Mouse (Mus musculus) neural tube, embryonic 14.5 days (tissue): ENCODE results near the gene Aif1. TPM values are rescaled to one million over a fixed set of nuclear protein-coding genes. Genes with fewer than 3 reads are reported as not detected.

Experiments used
- ATAC-seq: fragments of 200-750 bp; cut with Nextera tagmentation; 2 replicates; pipeline ENCODE4 v1.8.0; 2017; ENCODE audit warnings: low read depth, mild to moderate bottlenecking, moderate TSS enrichment, moderate library complexity
- H3K27ac ChIP-seq: fragments of 300-500 bp; sonication (generic); 2 replicates; pipeline ENCODE4 v1.5.1; 2014; ENCODE audit warnings: low read depth, mild to moderate bottlenecking, control low read depth, low read length, moderate library complexity, mixed read lengths
- H3K27me3 ChIP-seq: fragments of 300-500 bp; sonication (generic); 2 replicates; pipeline ENCODE4 v1.6.1; 2014; ENCODE audit warnings: low read length; ENCODE audit not compliant: control insufficient read depth, insufficient read depth
- H3K36me3 ChIP-seq: fragments of 300-500 bp; sonication (generic); 2 replicates; pipeline ENCODE4 v1.6.1; 2014; ENCODE audit warnings: low read length, mixed read lengths; ENCODE audit not compliant: control insufficient read depth, insufficient read depth
- H3K4me1 ChIP-seq: fragments of 300-500 bp; sonication (generic); 2 replicates; pipeline ENCODE4 v1.6.1; 2014; ENCODE audit warnings: low read length; ENCODE audit not compliant: control insufficient read depth, insufficient read depth
- H3K4me2 ChIP-seq: fragments of 300-500 bp; sonication (generic); 2 replicates; pipeline ENCODE4 v1.6.1; 2014; ENCODE audit warnings: mild to moderate bottlenecking, low read depth, low read length, control low read depth
- H3K4me3 ChIP-seq: fragments of 300-500 bp; sonication (generic); 2 replicates; pipeline ENCODE4 v1.5.1; 2014; ENCODE audit warnings: low read depth, low read length, control low read depth, mixed read lengths
- H3K9ac ChIP-seq: fragments of 300-500 bp; sonication (generic); replicated peaks from 2 replicates; pipeline ENCODE4 v1.6.1; 2014; ENCODE audit warnings: low read depth, mild to moderate bottlenecking, control low read depth, low read length, mixed read lengths
- H3K9me3 ChIP-seq: fragments of 300-500 bp; sonication (generic); 2 replicates; pipeline ENCODE4 v1.6.1; 2016; ENCODE audit warnings: low read length; ENCODE audit not compliant: control insufficient read depth
- WGBS: fragments of 180-500 bp; shearing (Covaris S2); extraction: QIAGEN DNeasy Blood & Tissue Kit; methylation state at CpG from one replicate; pipeline ENCODE4 v1.1.7; 2014; 5-methylcytosine and 5-hydroxymethylcytosine counted together
- polyA plus RNA-seq: library from polyadenylated mRNA; unstranded; fragments of >200 nt; fragmentation: Nextera tagmentation; extraction: Ambion mirVana; gene quantifications from 2 replicates; pipeline ENCODE4 v1.2.1, GENCODE M21; 2014

Gene Aif1
- polyA plus RNA-seq, 1 experiment from 2014 or later, result 6.7 TPM

DNA sequence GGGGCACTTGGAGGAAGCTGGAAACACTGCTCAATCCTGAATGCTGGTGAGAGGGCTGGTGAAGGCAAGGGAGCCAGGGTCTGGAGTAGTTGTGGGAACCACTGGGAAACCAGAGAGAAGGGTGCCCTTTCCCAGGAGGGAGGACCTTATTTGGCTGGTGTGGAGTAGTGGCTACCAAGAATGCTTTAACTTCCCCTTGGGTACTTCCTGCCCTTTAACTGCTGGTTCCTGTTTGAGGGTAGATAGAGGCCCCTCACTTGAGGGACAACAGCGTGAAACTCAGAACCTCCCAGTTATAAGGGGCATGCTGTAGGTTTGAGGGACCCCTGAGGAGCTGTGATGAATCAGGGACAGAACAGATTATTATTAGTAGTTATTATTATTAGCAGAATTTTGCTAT lies 13.3 kb upstream of the Aif1 start:
- no peak for ATAC-seq
- H3K27ac ChIP-seq, result no peak overlapping the region
- WGBS, result 63% methylated on average over 1 of the region's 1 CpGs
- H3K27me3 ChIP-seq, result no peaks in the 10 kb centered on the region
- H3K4me2 ChIP-seq, result no peak overlapping the region
- no peaks in the 10 kb centered on the region for H3K36me3 ChIP-seq
- no peak overlapping the region for H3K4me3 ChIP-seq
- H3K9me3 ChIP-seq, result no peaks in the 10 kb centered on the region
- no peak overlapping the region for H3K9ac ChIP-seq
- H3K4me1 ChIP-seq, result no peaks in the 10 kb centered on the region

DNA sequence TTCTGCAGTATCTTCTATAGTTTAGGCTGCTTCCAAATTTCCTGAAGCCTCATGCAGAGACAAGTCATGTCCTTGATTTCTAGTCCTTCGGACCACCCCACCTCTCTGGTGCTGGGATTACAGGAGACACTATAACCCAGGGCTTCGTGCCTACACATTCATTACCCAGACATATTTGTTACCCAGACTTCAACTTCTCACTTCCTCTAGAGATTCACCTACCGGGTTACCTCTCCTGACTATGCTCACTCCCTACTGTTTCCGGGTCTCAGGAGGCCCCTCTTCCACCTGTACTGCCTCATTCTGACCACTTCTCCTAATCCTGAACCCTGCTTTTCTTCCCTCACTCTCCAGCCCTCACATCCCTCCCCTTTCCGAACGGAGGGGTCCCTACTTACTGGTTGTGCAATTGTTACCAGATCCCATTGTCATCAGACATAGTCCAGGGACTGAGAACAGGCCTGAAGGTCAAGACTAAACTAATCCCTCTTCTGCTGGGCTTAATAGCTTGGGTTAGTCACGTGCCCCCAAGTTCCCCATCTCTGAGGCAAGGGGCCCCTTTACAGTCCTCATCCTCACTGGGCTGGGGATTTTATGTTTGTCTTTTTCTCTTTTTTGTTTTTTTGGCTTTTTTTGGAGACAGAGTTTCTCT lies 12.2 kb upstream of the Aif1 start, which contains the start of gene Lst1:
TSS of gene Lst1 (minus strand) at position 481 of the 652 bp plus-strand sequence.
- no peaks in the 10 kb centered on the region for H3K4me1 ChIP-seq
- H3K36me3 ChIP-seq, result no peaks in the 10 kb centered on the region
- no peaks in the 10 kb centered on the region for H3K27me3 ChIP-seq
- H3K4me2 ChIP-seq, result no peak within 1 kb of the TSS
- WGBS, result 76% methylated on average over 7 of the region's 7 CpGs
- no peak within 1 kb of the TSS for H3K27ac ChIP-seq
- H3K9me3 ChIP-seq, result no peaks in the 10 kb centered on the region
- no peak for ATAC-seq
- no peak within 1 kb of the TSS for H3K9ac ChIP-seq
- no peak within 1 kb of the TSS for H3K4me3 ChIP-seq

DNA sequence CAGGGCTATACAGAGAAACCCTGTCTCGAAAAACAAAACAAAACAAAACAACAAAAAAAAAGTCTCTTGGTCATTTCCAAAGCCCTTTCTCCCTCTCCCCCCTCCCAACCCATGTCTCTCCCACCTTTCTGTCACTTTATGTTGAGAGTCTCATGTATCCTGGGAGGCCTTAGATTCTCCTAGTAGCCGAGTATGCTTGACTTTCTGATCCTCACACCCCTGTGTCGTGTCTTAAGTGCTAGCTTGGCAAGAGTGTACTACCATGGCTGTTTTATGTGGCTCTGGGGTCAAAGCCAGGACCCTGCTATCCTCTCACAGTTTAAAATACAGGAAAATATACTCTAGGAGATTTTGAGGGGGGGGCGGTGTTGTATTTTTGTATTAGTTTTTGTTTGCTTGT lies 11.5 kb upstream of the Aif1 start:
- H3K4me2 ChIP-seq, result no peak overlapping the region
- H3K9ac ChIP-seq, result no peak overlapping the region
- no peak overlapping the region for H3K4me3 ChIP-seq
- WGBS, result 82% methylated on average over 4 of the region's 4 CpGs
- H3K9me3 ChIP-seq, result no peaks in the 10 kb centered on the region
- no peaks in the 10 kb centered on the region for H3K36me3 ChIP-seq
- ATAC-seq, result no peak
- no peak overlapping the region for H3K27ac ChIP-seq
- no peaks in the 10 kb centered on the region for H3K4me1 ChIP-seq
- no peaks in the 10 kb centered on the region for H3K27me3 ChIP-seq

DNA sequence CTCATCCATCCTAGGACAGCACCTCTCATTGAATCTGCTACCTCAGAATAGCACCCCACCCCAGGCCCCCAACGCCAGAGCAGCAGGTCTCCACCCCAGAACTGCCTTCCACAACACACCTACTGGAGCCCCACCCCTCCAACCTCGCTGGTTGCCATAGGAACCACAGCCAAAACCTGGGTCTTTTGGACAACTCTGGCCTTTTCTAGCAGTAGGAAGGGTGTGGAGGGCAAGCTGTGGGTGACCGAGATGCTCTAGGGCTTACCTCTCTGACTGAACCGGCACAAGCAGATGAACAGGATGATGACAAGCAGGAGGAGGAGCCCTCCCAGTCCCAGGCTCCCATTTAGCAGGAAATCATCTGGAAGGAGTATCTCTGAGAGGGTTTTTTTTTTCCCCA lies 10.8 kb upstream of the Aif1 start:
- no peaks in the 10 kb centered on the region for H3K4me1 ChIP-seq
- H3K4me3 ChIP-seq, result peak overlapping the region; percentile 19; the same call in 1 of the 2 replicates
- H3K27ac ChIP-seq, result no peak overlapping the region
- H3K9me3 ChIP-seq, result no peaks in the 10 kb centered on the region
- no peaks in the 10 kb centered on the region for H3K27me3 ChIP-seq
- WGBS, result 2% methylated on average over 4 of the region's 4 CpGs
- H3K9ac ChIP-seq, result 0 out of 2 replicates have a peak overlapping the region, but pooled peaks have one; percentile 13
- peak overlapping the region; percentile 49; the same call in 1 of the 2 replicates for H3K4me2 ChIP-seq
- no peaks in the 10 kb centered on the region for H3K36me3 ChIP-seq
- no peak for ATAC-seq

DNA sequence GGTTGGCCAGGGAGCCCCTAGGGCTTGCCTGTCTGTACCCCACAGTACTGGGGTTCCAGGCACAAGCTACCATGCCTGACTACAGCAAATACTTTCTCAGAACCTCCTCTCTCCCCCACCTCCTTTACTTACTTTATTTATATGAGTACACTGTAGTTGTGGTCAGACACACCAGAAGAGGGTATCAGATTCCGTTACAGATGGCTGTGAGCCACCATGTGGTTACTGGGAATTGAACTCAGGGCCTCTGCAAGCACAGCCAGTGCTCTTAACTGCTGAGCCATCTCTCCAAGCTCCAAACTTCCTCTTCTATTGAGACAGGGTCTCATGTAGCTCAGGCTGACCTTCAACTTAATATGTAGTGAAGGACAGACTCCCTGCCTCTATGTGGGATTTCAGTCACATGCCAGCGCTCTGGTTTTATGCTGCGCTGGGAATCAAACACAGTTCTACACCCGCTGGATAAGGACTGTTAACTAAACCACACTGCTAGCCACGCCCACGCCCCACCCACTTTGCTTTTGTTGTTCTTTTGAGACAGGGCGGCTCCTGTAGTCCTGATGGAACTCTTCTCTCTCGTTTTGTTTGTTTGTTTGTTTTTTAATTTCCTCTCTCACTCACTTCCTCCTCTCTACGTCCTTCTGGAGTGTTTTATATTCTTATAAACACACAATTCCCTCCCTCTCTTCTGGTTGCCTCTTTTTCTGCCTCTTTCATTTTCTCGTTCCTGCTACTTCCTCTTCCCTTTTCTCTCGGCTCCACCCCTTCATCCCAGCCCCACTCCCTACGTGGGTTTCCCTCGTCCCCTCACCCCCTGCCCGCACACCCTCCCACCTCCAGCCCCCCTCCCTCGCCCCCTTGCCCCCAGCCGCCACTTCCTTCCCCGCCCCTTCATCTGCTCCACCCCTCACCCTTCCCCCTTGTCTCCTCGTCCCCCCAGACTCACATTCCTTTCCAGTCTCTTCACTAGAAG lies 10.1 kb upstream of the Aif1 start:
- Histone ChIP-seq H3K4me2 (peak overlapping the region; percentile 49), H3K4me1 (no peaks in the 10 kb centered on the region), H3K4me3 (peak overlapping the region; percentile 19), H3K9ac (peak overlapping the region; percentile 13; the same call in 1 of the 2 replicates), H3K27me3 (no peaks in the 10 kb centered on the region), H3K9me3 (no peaks in the 10 kb centered on the region), H3K36me3 (no peaks in the 10 kb centered on the region), H3K27ac (0 out of 2 replicates have a peak overlapping the region, but pooled peaks have one; percentile 34)
- WGBS, result 4% methylated on average over 18 of the region's 18 CpGs
- peak; percentile 44 for ATAC-seq

DNA sequence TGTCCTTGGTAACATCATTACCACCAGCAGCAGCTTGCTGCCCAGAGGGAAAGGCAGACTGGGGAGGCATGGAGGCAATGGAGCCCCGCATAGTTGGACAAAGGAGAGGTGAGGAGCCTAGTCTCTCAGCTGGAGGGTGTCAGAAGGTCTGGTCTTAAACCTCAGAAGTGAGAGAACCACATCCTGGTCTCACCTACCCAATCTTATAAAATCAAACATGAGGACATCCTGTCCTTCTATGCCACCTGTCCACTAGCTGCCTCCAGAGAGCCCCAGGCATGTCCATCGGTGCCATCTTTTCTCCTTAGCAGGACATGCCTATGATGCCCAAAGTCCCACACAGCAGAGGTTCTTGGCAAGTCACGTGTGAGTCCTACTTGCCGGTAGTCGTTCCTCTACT lies 4.2 kb upstream of the Aif1 start:
- Histone ChIP-seq H3K4me3 (no peak overlapping the region), H3K9ac (no peak overlapping the region), H3K27ac (no peak overlapping the region), H3K36me3 (no peaks in the 10 kb centered on the region), H3K27me3 (no peaks in the 10 kb centered on the region), H3K9me3 (no peaks in the 10 kb centered on the region; the same call in 1 of the 2 replicates), H3K4me2 (no peak overlapping the region), H3K4me1 (no peaks in the 10 kb centered on the region)
- ATAC-seq, result no peak
- 84% methylated on average over 5 of the region's 5 CpGs for WGBS

DNA sequence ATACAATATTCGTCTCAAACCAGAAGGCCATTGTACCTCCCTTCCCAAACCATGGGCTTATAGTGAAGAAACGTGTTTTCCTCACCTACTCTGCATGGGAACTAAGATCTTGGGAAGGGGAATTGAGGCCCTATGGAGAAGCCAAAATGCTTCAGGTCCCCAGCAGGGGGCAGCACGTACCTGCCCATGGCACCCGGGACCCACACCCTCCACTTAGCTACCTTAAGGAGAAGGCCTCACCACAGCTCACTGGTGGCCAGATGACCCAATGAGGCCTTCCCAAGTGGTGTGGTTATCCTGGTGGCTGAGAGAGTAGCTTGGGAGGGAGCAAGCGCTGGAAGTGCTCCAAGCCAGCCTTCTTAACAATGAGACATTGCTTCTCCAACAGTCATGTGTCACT lies 2.7 kb upstream of the Aif1 start:
- Histone ChIP-seq H3K27ac (no peak overlapping the region), H3K4me3 (no peak overlapping the region), H3K27me3 (no peaks in the 10 kb centered on the region), H3K9ac (no peak overlapping the region), H3K4me2 (no peak overlapping the region), H3K4me1 (no peaks in the 10 kb centered on the region), H3K9me3 (no peaks in the 10 kb centered on the region; the same call in 1 of the 2 replicates), H3K36me3 (no peaks in the 10 kb centered on the region)
- ATAC-seq, result no peak; the same call in 1 of the 2 replicates
- 14% methylated on average over 5 of the region's 5 CpGs for WGBS

DNA sequence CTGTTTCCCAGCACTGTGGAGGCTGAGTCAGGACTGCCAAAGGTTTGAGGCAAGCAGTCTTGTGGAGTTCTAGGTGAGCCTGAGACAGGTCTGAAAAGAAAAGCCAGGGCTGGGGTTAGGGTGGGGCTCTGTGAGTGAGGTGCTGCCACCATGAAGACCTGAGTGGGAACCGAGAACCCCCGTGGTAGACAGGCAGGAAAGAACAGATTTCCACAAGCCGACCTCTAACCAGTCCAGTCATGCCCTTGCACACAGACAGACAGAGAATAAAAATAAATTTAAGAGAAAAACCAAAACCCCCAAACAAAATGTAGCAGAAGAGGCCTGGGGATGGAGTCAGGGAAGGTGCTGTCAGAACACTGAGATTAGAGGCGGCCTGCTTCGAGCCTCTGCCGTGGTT lies 486 bp downstream of the Aif1 start:
- Histone ChIP-seq H3K27me3 (no peaks in the 10 kb centered on the region), H3K9ac (no peak overlapping the region), H3K9me3 (no peaks in the 10 kb centered on the region; the same call in 1 of the 2 replicates), H3K4me2 (no peak overlapping the region), H3K4me1 (no peaks in the 10 kb centered on the region), H3K27ac (no peak overlapping the region), H3K4me3 (no peak overlapping the region), H3K36me3 (no peaks in the 10 kb centered on the region)
- no peak for ATAC-seq
- 83% methylated on average over 6 of the region's 6 CpGs for WGBS
